Mouse (Mus musculus): ENCODE results near the gene Ccdc159.

DNA sequence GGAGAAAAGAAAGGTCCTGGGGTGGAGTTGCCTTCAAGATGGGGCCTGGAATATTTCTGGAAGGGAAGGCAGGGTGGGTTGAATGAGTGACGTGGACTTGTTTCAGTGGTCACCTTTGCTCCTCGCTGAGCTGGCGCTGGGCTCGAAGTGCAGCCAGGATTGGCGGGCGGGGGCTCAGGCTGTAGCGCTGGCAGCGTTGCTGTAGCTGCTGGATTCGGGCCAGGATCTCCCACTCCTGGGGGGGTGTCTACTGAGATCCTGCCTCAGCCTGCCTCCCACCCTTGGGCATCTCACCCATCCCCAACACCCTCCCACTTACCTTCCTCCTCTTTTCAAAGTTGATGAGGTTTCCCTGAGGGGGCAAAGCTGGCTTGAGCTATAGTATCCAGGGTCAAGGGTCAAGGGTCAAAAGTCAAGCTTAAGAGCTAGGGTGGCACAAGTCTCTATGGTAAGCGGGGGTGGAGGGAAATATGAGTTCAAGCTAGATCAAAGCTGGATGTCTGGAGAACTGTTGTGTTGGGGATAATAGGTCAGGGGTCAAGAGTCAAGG, 49.4 kb downstream of the Ccdc159 start:
- no peak for TF ChIP-seq CTCF (IDR thresholded peaks at IDR 0.05)
- no peak for TF ChIP-seq EP300 (IDR thresholded peaks at IDR 0.05)

Data from lung, postnatal 0 days (tissue).